Mouse (Mus musculus) natural killer cell, adult 2 months (primary cell): ENCODE results near the gene Acadl.

ENCODE experiments used
- DNase-seq, 2 experiments: peaks; one replicate each; pipeline ENCODE4 v3.0.0; 2022; ENCODE audit warnings: low spot score in 2 of 2

The Acadl gene

DNA sequence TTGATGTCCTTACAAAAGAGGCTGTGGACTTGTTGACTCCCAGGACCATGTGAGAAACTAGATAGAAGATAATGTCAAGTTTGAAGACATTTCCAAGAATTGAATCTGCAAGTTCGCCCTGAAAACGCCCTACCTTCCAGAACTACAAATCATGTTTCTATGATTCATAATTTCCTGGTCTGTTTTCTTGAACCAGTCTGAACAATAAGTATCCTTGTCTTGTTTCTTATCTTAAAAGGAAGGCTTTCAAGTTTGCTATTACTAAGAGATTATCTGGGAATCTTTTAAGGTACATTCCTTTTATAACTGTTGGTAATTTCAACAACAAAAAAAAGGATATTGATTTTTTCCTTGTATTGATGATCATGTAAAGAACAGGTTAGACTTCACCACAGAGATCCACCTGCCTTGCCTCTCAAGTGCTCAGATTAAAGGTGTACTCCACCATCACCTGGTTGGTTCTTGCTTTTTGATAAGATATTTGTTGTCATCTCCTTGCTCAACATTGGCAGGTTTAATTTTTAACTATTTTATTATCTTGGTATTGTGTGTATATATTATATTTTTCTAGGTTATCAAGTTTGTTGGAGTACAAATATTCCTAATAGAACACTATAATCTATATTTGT is 70.1 kb downstream of the Acadl start:
- no peak for DNase-seq

DNA sequence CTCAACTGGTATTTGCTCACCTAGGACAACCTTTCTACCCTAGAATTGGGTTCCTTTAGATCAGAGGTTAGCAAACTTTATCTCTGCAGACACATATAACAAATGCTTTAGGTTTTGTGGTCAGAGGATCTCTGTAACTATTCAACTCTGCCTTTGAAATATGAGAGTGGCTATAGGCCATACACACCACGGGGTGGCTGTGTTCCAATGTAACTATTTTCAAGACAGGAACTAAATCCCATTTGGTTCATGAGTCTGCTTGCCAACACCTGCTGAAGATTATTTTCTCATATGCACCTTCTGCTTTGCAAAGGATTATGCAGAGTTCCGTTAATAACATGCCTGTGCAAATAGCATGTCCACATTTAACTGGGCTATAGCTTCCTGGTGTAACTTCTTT is 80.8 kb downstream of the Acadl start:
- DNase-seq: no peak

DNA sequence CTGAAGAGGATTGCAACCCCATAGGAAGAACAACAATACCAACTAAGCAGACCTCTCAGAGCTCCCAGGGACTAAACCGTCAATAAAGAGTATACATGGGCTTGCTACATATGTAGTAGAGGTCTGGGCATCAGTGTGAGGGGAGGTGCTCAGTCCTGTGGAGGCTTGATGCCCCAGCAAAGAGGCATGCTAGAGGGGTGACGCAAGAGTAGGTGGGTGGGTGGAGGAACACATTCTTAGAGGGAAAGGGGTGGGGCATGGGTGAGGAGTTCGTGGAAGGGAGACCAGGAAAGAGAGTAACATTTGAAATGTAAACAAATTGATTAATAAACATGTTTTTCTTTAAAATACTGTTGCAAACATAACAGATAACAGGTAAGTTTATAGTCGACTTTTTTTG is 82.0 kb downstream of the Acadl start:
- no peak for DNase-seq
